Mouse (Mus musculus) ES-Bruce4 (cell line): ENCODE data around the gene Dap3. TPM values are rescaled to one million over a fixed set of nuclear protein-coding genes. Genes with fewer than 3 reads are reported as not detected.

Experiments
- H3K27ac ChIP-seq: 2 replicates; pipeline ENCODE4 v1.5.1; 2012; ENCODE audit warnings: low read length, inconsistent platforms; ENCODE audit not compliant: insufficient read depth
- H3K27me3 ChIP-seq: 2 replicates; pipeline ENCODE4 v1.6.1; 2012; ENCODE audit warnings: mild to moderate bottlenecking, low read length, inconsistent platforms; ENCODE audit not compliant: control insufficient read depth, poor library complexity, insufficient read depth, severe bottlenecking
- H3K36me3 ChIP-seq: 2 replicates; pipeline ENCODE4 v1.6.1; 2012; ENCODE audit warnings: inconsistent platforms, mild to moderate bottlenecking, low read length, moderate library complexity; ENCODE audit not compliant: control insufficient read depth, poor library complexity, insufficient read depth, severe bottlenecking
- H3K4me1 ChIP-seq: one replicate; pipeline ENCODE4 v1.8.1; 2011; ENCODE audit warnings: low read length; ENCODE audit not compliant: control insufficient read depth, insufficient read depth
- H3K4me3 ChIP-seq: 2 replicates; pipeline ENCODE4 v1.5.1; 2011; ENCODE audit warnings: low read depth, mild to moderate bottlenecking, low read length
- H3K9ac ChIP-seq: 2 replicates; pipeline ENCODE4 v1.6.1; 2012; ENCODE audit warnings: low read depth, mild to moderate bottlenecking, inconsistent platforms; ENCODE audit not compliant: poor library complexity, severe bottlenecking
- H3K9me3 ChIP-seq: replicated peaks from 2 replicates; pipeline ENCODE4 v1.6.1; 2012; ENCODE audit warnings: mild to moderate bottlenecking, low read length, inconsistent platforms; ENCODE audit not compliant: control insufficient read depth, poor library complexity, insufficient read depth, severe bottlenecking
- CTCF ChIP-seq: IDR thresholded peaks from one replicate; pipeline ENCODE4 v1.8.1; 2011; ENCODE audit warnings: low read depth, low read length
- EP300 ChIP-seq: IDR thresholded peaks from 2 replicates; pipeline ENCODE4 v1.6.1; 2011; ENCODE audit warnings: low read depth, low read length; ENCODE audit not compliant: insufficient read depth
- POLR2A ChIP-seq: IDR thresholded peaks from one replicate; pipeline ENCODE4 v1.8.1; 2011; ENCODE audit warnings: low read length; ENCODE audit not compliant: insufficient read depth
- polyA plus RNA-seq: library from polyadenylated mRNA; stranded (reverse); fragments of >200 nt; gene quantifications from 2 replicates; pipeline ENCODE4 v1.2.4, GENCODE M21; 2011; ENCODE audit warnings: low read depth; ENCODE audit not compliant: missing spikeins, insufficient read depth, insufficient read length

Dap3 gene
- polyA plus RNA-seq, 1 experiment, result 175 TPM

DNA sequence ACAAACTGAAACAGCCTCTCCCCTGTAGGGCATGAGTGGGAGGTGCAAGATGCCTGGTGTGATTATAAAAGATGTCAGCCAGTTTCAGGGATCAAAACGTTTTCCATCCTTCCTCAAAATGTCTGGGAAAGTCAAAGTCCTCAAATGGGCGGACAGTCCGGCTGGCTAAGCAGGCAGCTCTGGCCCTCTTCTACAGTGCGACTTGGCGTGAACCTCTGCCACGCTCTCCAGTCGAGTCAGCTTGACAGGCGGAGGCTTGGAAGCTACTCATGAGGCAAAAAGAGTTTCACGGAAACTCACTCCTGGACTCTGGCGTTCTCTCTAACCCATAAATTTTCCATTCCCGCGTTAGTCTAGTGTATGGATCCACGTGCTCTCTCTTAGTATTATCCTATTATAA is 32.0 kb downstream of the Dap3 start:
- Histone ChIP-seq H3K4me3 (no peak overlapping the region), H3K9ac (no peak overlapping the region), H3K4me1 (no peaks in the 10 kb centered on the region), H3K36me3 (peaks cover 18% of the 10 kb centered on the region), H3K9me3 (peaks cover 29% of the 10 kb centered on the region), H3K27ac (no peak overlapping the region), H3K27me3 (no peaks in the 10 kb centered on the region)
- TF ChIP-seq EP300 (no peak), POLR2A (no peak), CTCF (no peak)

GRCm38 (mm10) chr3:88914384-88914810 is 36.6 kb downstream of the Dap3 start:
- H3K27me3 ChIP-seq, result no peaks in the 10 kb centered on the region
- no peaks in the 10 kb centered on the region for H3K9me3 ChIP-seq
- peak overlapping the region; percentile 30; the same call in 1 of the 2 replicates for H3K27ac ChIP-seq
- TF ChIP-seq CTCF, result no peak
- TF ChIP-seq EP300, result no peak
- TF ChIP-seq POLR2A, result no peak
- H3K36me3 ChIP-seq, result peaks cover 30% of the 10 kb centered on the region
- peak overlapping the region; percentile 97 for H3K4me3 ChIP-seq
- H3K4me1 ChIP-seq, result no peaks in the 10 kb centered on the region
- H3K9ac ChIP-seq, result peak overlapping the region; percentile 74

GRCm38 (mm10) chr3:88913511-88914383 is 37.2 kb downstream of the Dap3 start, which contains the start of gene Msto1:
Gene Msto1, minus strand, starts transcription at chr3:88913999.
- peaks cover 36% of the 10 kb centered on the region for H3K36me3 ChIP-seq

DNA sequence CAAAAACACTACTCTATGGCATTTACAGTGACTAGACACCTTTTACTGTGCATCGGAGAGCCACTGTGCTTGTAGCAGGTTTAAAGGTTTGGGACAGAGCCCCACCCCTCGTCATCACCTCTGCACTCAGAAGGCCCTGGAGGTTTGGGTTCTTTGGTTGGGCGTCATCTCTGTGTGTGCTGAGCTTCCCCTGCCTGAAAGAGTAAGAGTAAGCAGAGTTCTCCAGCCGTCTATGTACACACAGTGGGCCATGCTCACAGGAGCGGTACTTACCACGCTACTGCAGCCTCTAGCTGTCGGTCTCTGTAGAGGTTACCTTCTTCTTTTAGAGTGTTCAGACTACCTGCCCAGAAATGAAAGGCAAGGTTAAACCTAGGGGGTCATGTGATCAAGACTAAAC is 38.4 kb downstream of the Dap3 start:
- Histone ChIP-seq H3K4me3 (peak overlapping the region; percentile 45), H3K36me3 (peaks cover 47% of the 10 kb centered on the region), H3K4me1 (no peaks in the 10 kb centered on the region), H3K27me3 (no peaks in the 10 kb centered on the region), H3K9ac (peak overlapping the region; percentile 74; the same call in 1 of the 2 replicates), H3K9me3 (no peaks in the 10 kb centered on the region), H3K27ac (no peak overlapping the region)
- no peak for TF ChIP-seq EP300

More at GRCm38 (mm10) chr3:88913511-88914383, 37.2 kb downstream of the Dap3 start, which contains the start of gene Msto1:
- Histone ChIP-seq H3K9ac (peak within 1 kb of the TSS; percentile 74), H3K4me3 (peak within 1 kb of the TSS; percentile 97), H3K27ac (peak within 1 kb of the TSS; percentile 48), H3K9me3 (no peaks in the 10 kb centered on the region), H3K4me1 (no peaks in the 10 kb centered on the region), H3K27me3 (no peaks in the 10 kb centered on the region)
- TF ChIP-seq EP300, result no peak
- peak; percentile 96 for TF ChIP-seq POLR2A

GRCm38 (mm10) chr3:88906393-88907159 is 44.4 kb downstream of the Dap3 start:
- H3K4me3 ChIP-seq, result no peak overlapping the region
- H3K9ac ChIP-seq, result no peak overlapping the region
- no peak for TF ChIP-seq POLR2A
- no peak for TF ChIP-seq CTCF
- no peak for TF ChIP-seq EP300
- H3K27me3 ChIP-seq, result no peaks in the 10 kb centered on the region
- no peaks in the 10 kb centered on the region for H3K4me1 ChIP-seq
- peak overlapping the region; percentile 16; the same call in 1 of the 2 replicates for H3K27ac ChIP-seq
- H3K36me3 ChIP-seq, result peaks cover 79% of the 10 kb centered on the region
- H3K9me3 ChIP-seq, result no peaks in the 10 kb centered on the region
